Mouse (Mus musculus) hindbrain, embryonic 10.5 days (tissue): Measurements from ENCODE around the gene Sdc3. TPM values are rescaled to one million over a fixed set of nuclear protein-coding genes. Genes with fewer than 3 reads are reported as not detected.

ENCODE experiments used
- DNase-seq: peaks from one replicate; pipeline ENCODE4 v3.0.0-alpha.2; 2017; ENCODE audit warnings: low spot score
- H3K27ac ChIP-seq: fragments of 300-500 bp; sonication (generic); 2 replicates; pipeline ENCODE4 v1.5.1; 2016; ENCODE audit warnings: mild to moderate bottlenecking, moderate library complexity
- H3K27me3 ChIP-seq: fragments of 300-500 bp; sonication (generic); 2 replicates; pipeline ENCODE4 v1.6.1; 2016; ENCODE audit warnings: mild to moderate bottlenecking; ENCODE audit not compliant: poor library complexity, insufficient read depth, severe bottlenecking
- H3K36me3 ChIP-seq: fragments of 300-500 bp; sonication (generic); 2 replicates; pipeline ENCODE4 v1.6.1; 2016; ENCODE audit warnings: mild to moderate bottlenecking, moderate library complexity
- H3K4me1 ChIP-seq: fragments of 300-500 bp; sonication (generic); replicated peaks from 2 replicates; pipeline ENCODE4 v1.6.1; 2016; ENCODE audit warnings: mild to moderate bottlenecking
- H3K4me3 ChIP-seq: fragments of 300-500 bp; sonication (generic); 2 replicates; pipeline ENCODE4 v1.5.1; 2016; ENCODE audit warnings: mild to moderate bottlenecking, moderate library complexity
- H3K9me3 ChIP-seq: fragments of 300-500 bp; sonication (generic); 2 replicates; pipeline ENCODE4 v1.6.1; 2016; ENCODE audit warnings: mild to moderate bottlenecking, moderate library complexity
- WGBS: fragments of 180-500 bp; shearing (Covaris S2); methylation state at CpG from one replicate; pipeline ENCODE4 v1.1.7; 2016; 5-methylcytosine and 5-hydroxymethylcytosine counted together
- polyA plus RNA-seq: library from polyadenylated mRNA; unstranded; fragments of >200 nt; fragmentation: Nextera tagmentation; extraction: Ambion mirVana; gene quantifications from 2 replicates; pipeline ENCODE4 v1.2.1, GENCODE M21; 2016

Gene Sdc3
- polyA plus RNA-seq, 1 experiment from 2014 or later, result 38.4 TPM

DNA sequence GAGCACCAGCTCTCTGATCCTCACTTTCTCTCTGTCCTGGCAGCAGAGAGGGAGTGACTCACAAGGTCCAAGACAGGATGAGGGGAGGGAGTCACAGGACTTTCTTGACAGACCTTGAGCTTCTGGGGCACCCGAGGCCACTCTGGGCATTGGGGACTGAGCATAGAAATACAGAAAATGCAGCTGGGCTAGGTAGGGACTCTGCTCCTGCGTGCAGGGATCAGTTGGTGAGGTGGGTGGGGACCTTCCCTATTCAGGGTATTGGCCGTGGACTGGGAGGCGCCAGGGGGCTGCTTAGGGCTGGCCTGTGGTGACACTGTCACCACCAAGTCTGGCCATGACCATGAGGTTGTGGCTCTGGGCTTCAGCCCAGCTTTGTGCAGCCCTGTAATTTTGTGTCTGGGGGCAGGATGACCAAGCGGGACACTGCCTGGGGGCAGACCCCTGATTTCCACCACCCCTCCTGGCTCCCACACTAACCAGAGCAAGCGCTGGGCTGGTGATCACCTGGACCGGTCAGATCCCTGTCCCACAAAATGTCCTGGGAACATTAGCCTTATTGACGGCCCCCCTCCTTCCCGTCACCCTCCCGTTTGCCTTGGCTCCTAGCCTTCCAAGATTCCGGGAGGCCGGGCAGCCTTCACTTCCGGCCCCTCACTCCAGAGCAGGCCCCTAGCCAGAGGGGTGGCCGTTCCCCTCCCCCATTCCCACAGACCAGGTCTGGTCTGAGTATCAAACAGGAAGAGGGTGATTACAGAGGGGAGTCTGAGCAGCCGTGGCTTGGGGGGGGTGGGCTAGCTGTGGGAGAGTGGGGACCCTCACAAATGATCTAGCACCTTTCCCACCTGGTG lies 5.1 kb downstream of the Sdc3 start:
- no peak for DNase-seq
- H3K4me3 ChIP-seq, result peak overlapping the region; percentile 1; the same call in 1 of the 2 replicates

DNA sequence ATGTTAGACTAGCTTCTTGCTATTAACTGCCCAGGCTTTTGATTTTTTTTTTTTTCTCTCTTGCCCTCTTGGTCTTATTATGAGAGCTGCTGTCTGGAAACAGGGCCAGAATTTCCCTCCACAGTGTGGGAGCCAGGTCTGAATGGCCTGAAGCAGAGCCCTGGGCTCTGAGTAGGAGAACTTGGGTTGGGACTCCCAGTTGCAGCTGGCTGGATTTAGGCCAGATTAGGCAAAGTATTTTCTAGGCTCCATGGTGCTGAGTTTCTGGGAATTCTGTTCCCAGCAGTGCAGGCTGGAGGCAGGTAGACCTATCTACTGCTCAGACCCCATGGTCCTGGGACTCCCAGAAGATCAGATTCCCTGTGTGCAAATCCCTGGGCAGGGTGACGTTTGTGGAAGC lies 6.1 kb downstream of the Sdc3 start:
- no peak overlapping the region for H3K4me3 ChIP-seq
- H3K36me3 ChIP-seq, result no peaks in the 10 kb centered on the region
- no peak for DNase-seq
- peaks cover 16% of the 10 kb centered on the region for H3K27me3 ChIP-seq
- peak overlapping the region; percentile 30 for H3K27ac ChIP-seq
- no peaks in the 10 kb centered on the region for H3K9me3 ChIP-seq
- peaks cover 92% of the 10 kb centered on the region for H3K4me1 ChIP-seq
- WGBS, result 80% methylated on average over 1 of the region's 1 CpGs

More for the DNA sequence above, 5.1 kb downstream of the Sdc3 start:
- Histone ChIP-seq H3K4me1 (peaks cover 92% of the 10 kb centered on the region), H3K27me3 (peaks cover 23% of the 10 kb centered on the region), H3K27ac (peak overlapping the region; percentile 69; the same call in 1 of the 2 replicates), H3K36me3 (no peaks in the 10 kb centered on the region), H3K9me3 (no peaks in the 10 kb centered on the region)
- WGBS, result 48% methylated on average over 15 of the region's 15 CpGs

GRCm38 (mm10) chr4:130799118-130799517 lies 6.8 kb downstream of the Sdc3 start:
- 64% methylated on average over 4 of the region's 4 CpGs for WGBS
- Histone ChIP-seq H3K27me3 (peaks cover 12% of the 10 kb centered on the region), H3K36me3 (no peaks in the 10 kb centered on the region), H3K27ac (peak overlapping the region; percentile 18; the same call in 1 of the 2 replicates), H3K4me1 (peaks cover 94% of the 10 kb centered on the region), H3K9me3 (no peaks in the 10 kb centered on the region), H3K4me3 (no peak overlapping the region)
- DNase-seq, result no peak

DNA sequence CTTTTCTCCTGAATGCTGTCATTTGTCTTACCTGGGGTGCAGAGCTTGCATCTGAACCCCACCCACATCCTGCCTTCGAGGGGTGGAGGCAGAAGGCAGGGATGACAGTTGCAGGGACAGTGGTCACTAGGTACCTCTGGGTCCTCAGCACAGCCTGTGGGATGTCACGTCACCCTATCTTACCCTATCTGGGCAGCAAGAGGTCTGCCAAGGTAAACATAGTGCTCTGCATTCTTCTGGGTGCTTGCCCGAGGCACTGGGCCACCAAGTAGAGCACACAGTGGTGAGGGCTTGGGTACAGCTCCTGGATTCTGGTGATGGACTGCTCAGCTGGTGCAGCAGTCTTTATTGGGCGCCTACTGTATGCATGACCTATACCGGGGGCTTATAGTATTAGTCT lies 7.2 kb downstream of the Sdc3 start:
- peak overlapping the region; percentile 18 for H3K27ac ChIP-seq
- 82% methylated on average over 5 of the region's 5 CpGs for WGBS

GRCm38 (mm10) chr4:130800147-130800546 lies 7.8 kb downstream of the Sdc3 start:
- DNase-seq, result no peak
- Histone ChIP-seq H3K27me3 (peaks cover 7% of the 10 kb centered on the region; the same call in 1 of the 2 replicates), H3K27ac (0 out of 2 replicates have a peak overlapping the region, but pooled peaks have one; percentile 40), H3K36me3 (no peaks in the 10 kb centered on the region), H3K9me3 (no peaks in the 10 kb centered on the region), H3K4me3 (no peak overlapping the region), H3K4me1 (peaks cover 94% of the 10 kb centered on the region)
- 91% methylated on average over 6 of the region's 6 CpGs for WGBS

More for the DNA sequence above, 7.2 kb downstream of the Sdc3 start:
- DNase-seq, result no peak
- Histone ChIP-seq H3K4me3 (no peak overlapping the region), H3K9me3 (no peaks in the 10 kb centered on the region), H3K4me1 (peaks cover 94% of the 10 kb centered on the region), H3K27me3 (peaks cover 8% of the 10 kb centered on the region), H3K36me3 (no peaks in the 10 kb centered on the region)

GRCm38 (mm10) chr4:130801198-130801597 lies 8.9 kb downstream of the Sdc3 start:
- Histone ChIP-seq H3K27ac (peak overlapping the region; percentile 86), H3K27me3 (no peaks in the 10 kb centered on the region), H3K9me3 (no peaks in the 10 kb centered on the region), H3K4me1 (peaks cover 96% of the 10 kb centered on the region), H3K36me3 (no peaks in the 10 kb centered on the region), H3K4me3 (no peak overlapping the region)
- 93% methylated on average over 5 of the region's 5 CpGs for WGBS
- DNase-seq, result no peak

DNA sequence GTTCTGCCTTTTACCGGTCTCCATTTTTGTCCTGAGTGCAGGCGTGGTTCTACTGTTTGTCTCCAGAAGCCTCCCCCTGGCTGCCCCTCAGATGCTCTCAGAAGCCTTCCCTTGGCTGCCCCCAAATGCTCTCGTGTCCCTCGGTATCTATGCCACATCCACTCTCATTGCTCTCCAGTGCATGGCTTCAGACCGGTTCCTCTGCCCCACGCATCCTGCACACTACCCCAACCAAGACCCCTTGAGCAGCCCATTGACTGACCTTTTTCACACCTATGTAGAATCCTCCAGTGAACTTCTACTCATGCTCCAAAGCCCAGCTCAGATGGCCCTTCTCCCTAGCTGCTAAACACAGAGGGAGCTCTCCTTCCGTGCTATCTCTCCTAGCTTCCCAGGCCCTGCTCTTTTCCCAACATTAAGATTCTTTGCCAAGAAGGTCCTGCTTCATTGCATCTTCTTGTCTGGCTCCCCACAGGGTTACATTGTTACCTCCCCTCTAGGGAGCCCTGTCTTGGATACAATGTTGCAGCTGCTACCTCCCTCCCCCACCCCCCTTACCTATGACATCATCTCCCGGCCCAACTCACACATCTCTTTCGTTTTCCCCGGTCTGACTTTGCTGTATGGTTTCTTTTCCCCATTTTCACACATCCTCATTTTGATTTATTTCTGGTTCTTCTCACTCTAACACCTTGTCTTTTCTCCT lies 9.4 kb downstream of the Sdc3 start:
- Histone ChIP-seq H3K4me3 (no peak overlapping the region), H3K9me3 (no peaks in the 10 kb centered on the region), H3K4me1 (peaks cover 95% of the 10 kb centered on the region), H3K36me3 (no peaks in the 10 kb centered on the region), H3K27ac (peak overlapping the region; percentile 86), H3K27me3 (no peaks in the 10 kb centered on the region)
- no peak for DNase-seq
- 61% methylated on average over 10 of the region's 10 CpGs for WGBS

DNA sequence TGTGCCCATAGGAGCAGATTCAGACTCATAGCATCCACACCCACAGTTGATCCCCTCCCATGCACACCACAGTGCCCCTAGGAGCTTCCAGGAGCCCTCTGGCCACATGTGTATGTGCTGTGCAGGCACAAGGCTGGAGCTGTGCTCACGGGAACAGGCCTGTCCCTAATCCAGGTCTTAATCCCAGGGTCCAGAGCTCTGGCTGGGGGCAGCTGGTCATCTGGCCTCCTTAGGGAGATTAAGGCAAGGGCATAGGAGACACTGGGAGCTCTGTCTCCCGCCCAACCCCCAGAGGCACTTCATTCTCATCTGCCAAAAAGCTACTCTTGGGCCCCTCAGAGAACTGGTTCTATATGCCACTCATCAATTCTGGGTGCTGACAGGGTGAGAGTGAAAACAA lies 11.3 kb downstream of the Sdc3 start:
- Histone ChIP-seq H3K4me3 (no peak overlapping the region), H3K9me3 (no peaks in the 10 kb centered on the region), H3K36me3 (no peaks in the 10 kb centered on the region), H3K4me1 (peaks cover 93% of the 10 kb centered on the region), H3K27me3 (no peaks in the 10 kb centered on the region), H3K27ac (peak overlapping the region; percentile 86)
- DNase-seq, result no peak
- 80% methylated on average over 2 of the region's 2 CpGs for WGBS

- H3K4me3 ChIP-seq, result no peak overlapping the region
- peaks cover 93% of the 10 kb centered on the region for H3K4me1 ChIP-seq
- no peak for DNase-seq
- 58% methylated on average over 2 of the region's 2 CpGs for WGBS
- no peaks in the 10 kb centered on the region for H3K36me3 ChIP-seq
- no peaks in the 10 kb centered on the region for H3K27me3 ChIP-seq
- peak overlapping the region; percentile 86 for H3K27ac ChIP-seq
- no peaks in the 10 kb centered on the region for H3K9me3 ChIP-seq
These were observed 12.0 kb downstream of the Sdc3 start for GRCm38 (mm10) chr4:130804292-130804691.

DNA sequence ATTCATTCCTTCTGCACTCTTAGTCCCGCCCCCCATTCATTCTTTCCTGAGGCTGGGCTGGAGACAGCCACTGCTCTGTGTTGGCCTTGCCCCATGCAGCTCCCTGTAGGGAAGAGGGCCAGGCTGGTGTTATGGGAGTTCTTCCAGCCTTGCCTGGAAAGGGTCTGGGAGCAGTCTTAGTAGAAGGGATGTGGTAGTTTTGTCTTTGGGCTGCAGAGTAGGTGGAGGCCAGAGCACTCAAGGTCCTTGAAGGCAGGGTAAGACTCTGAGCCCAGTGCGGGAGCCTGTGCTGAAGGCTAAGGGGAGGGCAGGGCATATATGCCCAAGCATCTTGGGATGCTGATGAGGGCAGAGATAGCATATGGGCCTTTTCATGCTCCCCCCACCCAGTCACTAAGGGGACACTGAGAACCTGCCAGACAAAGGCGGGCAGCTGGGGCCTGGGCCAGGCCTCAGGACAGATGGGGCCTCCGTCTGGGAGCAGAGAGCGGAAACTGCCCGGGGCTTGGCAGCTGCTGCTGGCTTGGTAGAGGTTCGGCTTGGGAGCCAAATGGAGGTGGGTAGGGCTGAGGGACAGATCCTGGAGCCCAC lies 12.5 kb downstream of the Sdc3 start:
- no peak overlapping the region for H3K4me3 ChIP-seq
- WGBS, result 58% methylated on average over 7 of the region's 7 CpGs
- H3K4me1 ChIP-seq, result peaks cover 93% of the 10 kb centered on the region
- H3K27ac ChIP-seq, result peak overlapping the region; percentile 86
- no peaks in the 10 kb centered on the region for H3K9me3 ChIP-seq
- DNase-seq, result peak; percentile 69
- no peaks in the 10 kb centered on the region for H3K27me3 ChIP-seq
- H3K36me3 ChIP-seq, result no peaks in the 10 kb centered on the region

DNA sequence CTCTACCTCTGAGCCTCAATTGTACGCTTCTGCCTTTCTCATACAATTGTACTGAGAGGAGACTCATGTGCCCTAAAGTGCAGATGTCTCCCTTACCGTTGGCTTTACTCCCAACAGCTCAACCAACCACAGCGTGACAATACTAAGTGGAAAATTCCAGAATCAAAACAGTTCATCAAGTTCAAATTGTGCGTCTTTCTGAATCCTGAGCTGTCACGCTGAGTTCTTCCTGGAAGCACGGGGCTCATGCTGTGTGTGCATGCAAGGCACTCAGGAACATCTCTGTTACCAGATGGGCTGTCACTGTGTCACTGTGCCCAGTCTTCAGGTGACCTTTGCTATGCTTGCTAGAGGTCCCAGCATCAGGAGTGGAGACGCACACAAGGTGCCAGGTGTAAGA lies 13.4 kb downstream of the Sdc3 start:
- Histone ChIP-seq H3K4me1 (peaks cover 93% of the 10 kb centered on the region), H3K27ac (peak overlapping the region; percentile 86), H3K9me3 (no peaks in the 10 kb centered on the region), H3K36me3 (no peaks in the 10 kb centered on the region), H3K4me3 (no peak overlapping the region), H3K27me3 (no peaks in the 10 kb centered on the region)
- no peak for DNase-seq
- WGBS, result 86% methylated on average over 7 of the region's 7 CpGs

GRCm38 (mm10) chr4:130806746-130807145 lies 14.4 kb downstream of the Sdc3 start:
- Histone ChIP-seq H3K9me3 (no peaks in the 10 kb centered on the region), H3K4me3 (no peak overlapping the region), H3K36me3 (no peaks in the 10 kb centered on the region), H3K4me1 (peaks cover 93% of the 10 kb centered on the region), H3K27me3 (no peaks in the 10 kb centered on the region), H3K27ac (no peak overlapping the region)
- DNase-seq, result no peak
- WGBS, result 90% methylated on average over 9 of the region's 9 CpGs

DNA sequence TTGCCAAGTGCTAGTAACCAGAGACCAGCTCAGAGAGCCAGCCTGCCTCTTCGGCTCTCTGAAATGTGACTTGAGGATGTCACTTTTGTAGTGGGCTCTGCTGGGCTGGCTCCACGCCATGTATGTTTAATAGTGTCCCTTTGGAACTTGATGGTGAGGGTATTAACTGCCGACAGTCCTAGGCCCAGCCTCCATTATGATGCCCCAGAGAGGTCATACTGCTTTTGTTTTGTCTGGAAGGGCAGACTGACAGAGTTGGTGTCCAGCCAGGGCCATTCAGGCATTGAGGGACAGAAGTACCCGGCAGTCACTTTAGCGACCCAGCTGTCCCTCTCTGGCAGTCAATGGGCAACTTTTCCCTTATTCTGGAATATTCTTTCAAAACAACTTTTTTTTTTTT lies 17.4 kb downstream of the Sdc3 start:
- Histone ChIP-seq H3K36me3 (no peaks in the 10 kb centered on the region), H3K9me3 (no peaks in the 10 kb centered on the region), H3K4me1 (peaks cover 93% of the 10 kb centered on the region), H3K27me3 (no peaks in the 10 kb centered on the region), H3K27ac (peak overlapping the region; percentile 73; the same call in 1 of the 2 replicates), H3K4me3 (no peak overlapping the region)
- DNase-seq, result no peak
- 42% methylated on average over 5 of the region's 5 CpGs for WGBS
